Mouse (Mus musculus): Measurements from ENCODE around the gene Clcn5. TPM values are rescaled to one million over a fixed set of nuclear protein-coding genes. Genes with fewer than 3 reads are reported as not detected.
A peak's percentile ranks its signal among the peaks of the same experiment; 100 is the strongest.

The Clcn5 gene
- polyA plus RNA-seq, 1 experiment from 2014 or later: 12.0 TPM

MicroRNAs encoded within 50 kb of the gene (microRNA counts, 519-probe panel; counts per million panel counts)
- microRNA mmu-miR-188-3p (not detected), microRNA mmu-miR-188-5p (4,765 counts per million, percentile 60 among the panel's probes with 10 or more counts), microRNA mmu-miR-362-3p (2,992 counts per million, percentile 15 among the panel's probes with 10 or more counts), microRNA mmu-miR-362-5p (3,229 counts per million, percentile 18 among the panel's probes with 10 or more counts), microRNA mmu-miR-500 (3,873 counts per million, percentile 34 among the panel's probes with 10 or more counts), microRNA mmu-miR-501-3p (not detected), microRNA mmu-miR-501-5p (not detected), microRNA mmu-miR-532-3p (3,636 counts per million, percentile 27 among the panel's probes with 10 or more counts), microRNA mmu-miR-532-5p (4,468 counts per million, percentile 48 among the panel's probes with 10 or more counts)

Other genes starting within 250 kb of the Clcn5 start
- gene Usp27x, start 56.5 kb upstream of the Clcn5 start, polyA plus RNA-seq (2014; fragmentation: Nextera tagmentation; extraction: Ambion mirVana): 0.45 and 0.83 TPM in 2 replicates

Data from hindbrain, embryonic 11.5 days (tissue).